In the genomic region with DNA sequence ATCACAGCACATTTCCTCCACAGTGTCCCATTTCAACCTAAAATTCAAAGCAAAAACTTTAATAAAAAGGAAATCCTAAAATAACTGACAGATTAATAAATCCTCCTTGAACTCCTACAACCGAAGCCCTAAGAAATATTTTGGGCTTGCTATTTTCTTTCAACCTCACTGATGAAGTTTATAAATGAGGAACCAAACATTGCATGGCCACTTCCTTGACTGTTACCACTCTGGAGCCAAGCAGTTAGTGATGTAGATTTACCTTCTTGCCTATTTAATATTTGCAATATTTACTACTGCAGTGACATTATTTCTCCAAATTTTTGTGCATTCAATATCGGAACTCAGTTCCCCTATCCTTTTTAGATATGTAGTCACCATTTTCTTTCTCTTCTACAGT, we compare ENCODE assay signal across 27 mouse cellular contexts. TPM values are rescaled to one million over a fixed set of nuclear protein-coding genes. Genes with fewer than 3 reads are reported as not detected.
DNase-seq lines count a peak whose midpoint lies in the region; ATAC-seq and TF ChIP-seq lines count a peak whose summit lies in the region.
"Had no signal": no experiment of that assay in that cellular context is flagged by ENCODE, and none has a peak within 500 bp of the region (broad histone marks: within the 10 kb centered on the region; RNA-seq: fewer than 3 reads in every experiment).

No protein-coding gene starts in this region.

- peaks cover 15% of the 10 kb centered on the region for H3K79me2 ChIP-seq in MEL (ENCODE audit: control insufficient read depth, insufficient read depth, low read length, poor library complexity)

- H3K27ac ChIP-seq in MEL (ENCODE audit: control insufficient read depth, low read depth, low read length), result no peak overlapping the region
- no peak overlapping the region for H3K27ac ChIP-seq in midbrain, postnatal 0 days (ENCODE audit: low read depth, low read length)
- H3K27ac ChIP-seq: embryonic facial prominence, embryonic 13.5 days; embryonic facial prominence, embryonic 15.5 days; forebrain, embryonic 10.5 days; forebrain, embryonic 12.5 days had no signal

- no peak for TF ChIP-seq CTCF in MEL (IDR thresholded peaks at IDR 0.05 in 2 of 3, conservative IDR thresholded peaks at IDR 0.05 in 1 of 3; ENCODE audit: control insufficient read depth in 1 of 3, insufficient read depth in 1 of 3, low read depth in 2 of 3, low read length in 3 of 3, poor library complexity in 1 of 3, severe bottlenecking in 1 of 3)
- no peak for TF ChIP-seq CTCF in midbrain, postnatal 0 days (IDR thresholded peaks at IDR 0.05)

- H3K36me3 ChIP-seq in MEL (ENCODE audit: control insufficient read depth in 1 of 2, insufficient read depth in 2 of 2, low read length in 2 of 2), result peaks cover 0 to 14% of the 10 kb centered on the region in 2 experiments; a peak in 2 of 4 replicates
- H3K36me3 ChIP-seq in midbrain, postnatal 0 days (ENCODE audit: insufficient read depth, low read length), result no peaks in the 10 kb centered on the region
- H3K36me3 ChIP-seq: embryonic facial prominence, embryonic 13.5 days; embryonic facial prominence, embryonic 15.5 days; forebrain, embryonic 10.5 days; forebrain, embryonic 12.5 days had no signal

- H3K4me1 ChIP-seq in MEL (ENCODE audit: control insufficient read depth in 1 of 2, insufficient read depth in 2 of 2, low read length in 2 of 2), result peaks cover 0 to 3% of the 10 kb centered on the region in 2 experiments; a peak in 2 of 4 replicates
- no peaks in the 10 kb centered on the region for H3K4me1 ChIP-seq in midbrain, postnatal 0 days (ENCODE audit: insufficient read depth, low read length)
- H3K4me1 ChIP-seq: embryonic facial prominence, embryonic 13.5 days; forebrain, embryonic 10.5 days; forebrain, embryonic 12.5 days had no signal

- no peak for TF ChIP-seq POLR2A in MEL (IDR thresholded peaks at IDR 0.05; ENCODE audit: control insufficient read depth in 1 of 2, insufficient read depth in 1 of 2, low read depth in 1 of 2, low read length in 2 of 2, poor library complexity in 1 of 2)

- WGBS in midbrain, postnatal 0 days, result 96% methylated on average over 2 of the region's 2 CpGs

- H3K9ac ChIP-seq in MEL (ENCODE audit: control insufficient read depth, low read depth, low read length, poor library complexity, severe bottlenecking), result no peak overlapping the region
- H3K9ac ChIP-seq in midbrain, postnatal 0 days (replicated peaks; ENCODE audit: low read length, poor library complexity, severe bottlenecking), result no peak overlapping the region
- H3K9ac ChIP-seq: embryonic facial prominence, embryonic 13.5 days; embryonic facial prominence, embryonic 15.5 days; forebrain, embryonic 12.5 days had no signal

- no peak for TF ChIP-seq EP300 in MEL (IDR thresholded peaks at IDR 0.05; ENCODE audit: low read depth in 1 of 2, low read length in 2 of 2)

- no peak overlapping the region for H3K4me3 ChIP-seq in MEL (ENCODE audit: control insufficient read depth in 1 of 2, insufficient read depth in 1 of 2, low read depth in 2 of 2, low read length in 2 of 2)
- no peak overlapping the region for H3K4me3 ChIP-seq in midbrain, postnatal 0 days (ENCODE audit: low read depth, low read length)
- H3K4me3 ChIP-seq: embryonic facial prominence, embryonic 13.5 days; embryonic facial prominence, embryonic 15.5 days; erythroblast, embryonic 14.5 days; forebrain, embryonic 10.5 days; forebrain, embryonic 12.5 days had no signal

- no peaks in the 10 kb centered on the region for H3K9me3 ChIP-seq in MEL (replicated peaks; ENCODE audit: insufficient read depth, low read length)
- H3K9me3 ChIP-seq in midbrain, postnatal 0 days (ENCODE audit: low read length), result no peaks in the 10 kb centered on the region
- H3K9me3 ChIP-seq: embryonic facial prominence, embryonic 13.5 days; embryonic facial prominence, embryonic 15.5 days; forebrain, embryonic 10.5 days; forebrain, embryonic 12.5 days; G1E had no signal

- ATAC-seq in hematopoietic stem cell, adult 5-6 weeks (replicated peaks in 1 of 2; ENCODE audit: insufficient read depth in 1 of 2, low FRiP score in 2 of 2, low TSS enrichment in 1 of 2, low read depth in 1 of 2, poor library complexity in 2 of 2, severe bottlenecking in 2 of 2), result peak; percentile 58 to 61; a peak in 3 of 4 replicates
- ATAC-seq in midbrain, postnatal 0 days (ENCODE audit: low FRiP score), result no peak
- ATAC-seq: CD4-positive, CD25-positive, alpha-beta regulatory T cell, adult 4 months; forebrain, embryonic 14.5 days; forebrain, embryonic 16.5 days had no signal

- no peak overlapping the region for H3K4me2 ChIP-seq in midbrain, postnatal 0 days (ENCODE audit: low read depth, low read length, poor library complexity, severe bottlenecking)
- H3K4me2 ChIP-seq: embryonic facial prominence, embryonic 13.5 days; embryonic facial prominence, embryonic 15.5 days; forebrain, embryonic 12.5 days had no signal

- peak; percentile 28 for DNase-seq in 416B (ENCODE audit: low read depth)
- DNase-seq in MEL (ENCODE audit: low read depth, low spot score), result peak; percentile 41
- DNase-seq in lung, postnatal 36 days, result no peak
- DNase-seq in midbrain, postnatal 0 days (ENCODE audit: low spot score), result no peak
- DNase-seq in urinary bladder, postnatal 36 days (ENCODE audit: low spot score in 2 of 2), result no peak
- DNase-seq: adrenal gland, adult 2 months; adrenal gland, postnatal 10 days; adrenal gland, postnatal 25 days; B cell, adult 2 months; cerebellum, adult 11 months; cerebellum, adult 18-20 months; cerebellum, adult 8-10 months; cerebellum, adult 9-11 months; cerebellum, postnatal 14 days; cerebellum, postnatal 36 days; embryo, embryonic 11 days had no signal

- no peak for TF ChIP-seq RAD21 in MEL (IDR thresholded peaks at IDR 0.05; ENCODE audit: low read depth, low read length)

- H3K27me3 ChIP-seq in MEL (ENCODE audit: control insufficient read depth in 1 of 2, insufficient read depth in 2 of 2, low read length in 2 of 2), result no peaks in the 10 kb centered on the region
- H3K27me3 ChIP-seq in midbrain, postnatal 0 days (ENCODE audit: insufficient read depth, low read length), result no peaks in the 10 kb centered on the region
- H3K27me3 ChIP-seq: CH12.LX; embryonic facial prominence, embryonic 15.5 days had no signal

TF ChIP-seq in MEL, 35 proteins besides CTCF, POLR2A, EP300 and RAD21:
- TF ChIP-seq ZC3H11A (IDR thresholded peaks at IDR 0.05; ENCODE audit: low read depth, low read length) (no peak), SIN3A (IDR thresholded peaks at IDR 0.05; ENCODE audit: low read length) (no peak), ZNF384 (IDR thresholded peaks at IDR 0.05; ENCODE audit: low read depth, low read length) (no peak), TBP (IDR thresholded peaks at IDR 0.05; ENCODE audit: low read depth, low read length) (no peak), POLR2AphosphoS5 (IDR thresholded peaks at IDR 0.05; ENCODE audit: borderline replicate concordance, low read depth, low read length) (no peak), ZMIZ1 (IDR thresholded peaks at IDR 0.05; ENCODE audit: low read depth, low read length) (no peak), TCF12 (IDR thresholded peaks at IDR 0.05; ENCODE audit: low read depth, low read length) (no peak), GABPA (IDR thresholded peaks at IDR 0.05; ENCODE audit: low read depth, low read length) (no peak)

RNA-seq across cellular contexts. Expression of a gene that starts 6.2 kb away (rescaled TPM):
- total RNA-seq in MEL (2012; rRNA removed), result 11.4 and 12.8 TPM in 2 replicates
- 10 to 100 TPM; 41.5 to 71.9 TPM for polyA plus RNA-seq in MEL (2012; ENCODE audit: insufficient read depth in 1 of 2, insufficient read length in 2 of 2, low read depth in 1 of 2, low replicate concordance in 2 of 2, missing spikeins in 1 of 2)
- total RNA-seq in hematopoietic stem cell, adult 5-6 weeks (2017), result 41.0 and 42.6 TPM in 2 replicates
- 1.2 and 2.7 TPM in 2 replicates for total RNA-seq in midbrain, postnatal 0 days (2014; rRNA removed)
- 1.3 and 1.9 TPM in 2 replicates for polyA plus RNA-seq in midbrain, postnatal 0 days (2015; fragmentation: Nextera tagmentation; extraction: Ambion mirVana)

RNA-seq across cellular contexts. Expression of a gene that starts 24.2 kb away (rescaled TPM):
- total RNA-seq in MEL (2012; rRNA removed), result 6.2 and 9.0 TPM in 2 replicates
- 10 to 100 TPM in 1 of 2 experiments, not detected in 1; 17.9 TPM for polyA plus RNA-seq in MEL (2012; ENCODE audit: insufficient read depth in 1 of 2, insufficient read length in 2 of 2, low read depth in 1 of 2, low replicate concordance in 2 of 2, missing spikeins in 1 of 2)
- 7.3 and 22.6 TPM in 2 replicates for total RNA-seq in hematopoietic stem cell, adult 5-6 weeks (2017)
- 1.2 and 1.6 TPM in 2 replicates for total RNA-seq in midbrain, postnatal 0 days (2014; rRNA removed)
- polyA plus RNA-seq in midbrain, postnatal 0 days (2015; fragmentation: Nextera tagmentation; extraction: Ambion mirVana), result 3.1 and 3.6 TPM in 2 replicates
- polyA plus RNA-seq: erythroblast, embryonic 14.5 days had no signal

Comparison
In these comparisons a context has a peak if more than half of its experiments do, and no peak if none do; other contexts are left out.
1. DNase-seq: peak in 416B (single experiment) and MEL (single experiment); none in lung, postnatal 36 days (single experiment), midbrain, postnatal 0 days (single experiment) and urinary bladder, postnatal 36 days (0 of 2).